Mouse (Mus musculus) cerebellum, adult 18-20 months (tissue): ENCODE data around the gene Ift22.
"Not testable (repeated sequence)": the region's sequence is repeated elsewhere in the genome, so short reads cannot be mapped to it uniquely, and the experiment has no call there.

Experiments used
- DNase-seq, 2 experiments: peaks; one replicate each; pipeline ENCODE4 v3.0.0; 2021

The Ift22 gene

GRCm38 (mm10) chr5:136907587-136907986, 363 bp upstream of the Ift22 start:
- DNase-seq: no peak

- DNase-seq: no peak
Observed at GRCm38 (mm10) chr5:136914183-136914582, 6.2 kb downstream of the Ift22 start.

GRCm38 (mm10) chr5:136917613-136918242, 9.8 kb downstream of the Ift22 start:
- no peak for DNase-seq

- DNase-seq: peak; percentile 81 to 91
Observed at GRCm38 (mm10) chr5:136918655-136919472, 10.9 kb downstream of the Ift22 start.

- peak in 1 of 2 experiments; percentile 21 for DNase-seq
Observed at GRCm38 (mm10) chr5:136919546-136920301, 11.8 kb downstream of the Ift22 start.

- no peak for DNase-seq
Observed at GRCm38 (mm10) chr5:136922830-136923229, 14.9 kb downstream of the Ift22 start.

- DNase-seq: no peak
Observed at GRCm38 (mm10) chr5:136923751-136924478, 16.0 kb downstream of the Ift22 start.

GRCm38 (mm10) chr5:136929073-136929472, 21.1 kb downstream of the Ift22 start:
- DNase-seq: peak; percentile 79 to 80

- no peak for DNase-seq
Observed at GRCm38 (mm10) chr5:136931896-136932295, 23.9 kb downstream of the Ift22 start.

GRCm38 (mm10) chr5:136932956-136933355, 25.0 kb downstream of the Ift22 start:
- DNase-seq: no peak

GRCm38 (mm10) chr5:136933930-136934329, 26.0 kb downstream of the Ift22 start:
- no peak for DNase-seq

- DNase-seq: no peak
Observed at GRCm38 (mm10) chr5:136935905-136936695, 28.1 kb downstream of the Ift22 start.

- DNase-seq: no peak
Observed at GRCm38 (mm10) chr5:136936750-136937149, 28.8 kb downstream of the Ift22 start.

GRCm38 (mm10) chr5:136937621-136938020, 29.7 kb downstream of the Ift22 start:
- DNase-seq: no peak

GRCm38 (mm10) chr5:136939284-136939683, 31.3 kb downstream of the Ift22 start:
- DNase-seq: no peak

GRCm38 (mm10) chr5:136940029-136940428, 32.1 kb downstream of the Ift22 start:
- not testable (repeated sequence) for DNase-seq

- no peak for DNase-seq
Observed at GRCm38 (mm10) chr5:136940845-136941560, 33.1 kb downstream of the Ift22 start.

GRCm38 (mm10) chr5:136942781-136943180, 34.8 kb downstream of the Ift22 start:
- DNase-seq: no peak

- no peak for DNase-seq
Observed at GRCm38 (mm10) chr5:136943382-136943781, 35.4 kb downstream of the Ift22 start.

GRCm38 (mm10) chr5:136945084-136945483, 37.1 kb downstream of the Ift22 start:
- DNase-seq: no peak

GRCm38 (mm10) chr5:136947874-136948273, 39.9 kb downstream of the Ift22 start:
- DNase-seq: no peak
